Mouse (Mus musculus) heart, postnatal 36 days (tissue): Measurements from ENCODE around the gene Galnt2. TPM values are rescaled to one million over a fixed set of nuclear protein-coding genes. Genes with fewer than 3 reads are reported as not detected.

Source experiments
- DNase-seq, 2 experiments: peaks; one replicate each; pipeline ENCODE4 v3.0.0; 2021 to 2022
- intact Hi-C: fragments of 180-260 bp; cut with DNase I; formaldehyde crosslinking; loops from one replicate; pipeline ENCODE4 v1.15.1; 2025
- total RNA-seq, 2 experiments: library from RNA; stranded (reverse); gene quantifications; 2 replicates each; pipeline ENCODE4 v1.2.3; 2021

The Galnt2 gene
- total RNA-seq, 2 experiments from 2014 or later, result 32.1 to 34.2 TPM

DNA sequence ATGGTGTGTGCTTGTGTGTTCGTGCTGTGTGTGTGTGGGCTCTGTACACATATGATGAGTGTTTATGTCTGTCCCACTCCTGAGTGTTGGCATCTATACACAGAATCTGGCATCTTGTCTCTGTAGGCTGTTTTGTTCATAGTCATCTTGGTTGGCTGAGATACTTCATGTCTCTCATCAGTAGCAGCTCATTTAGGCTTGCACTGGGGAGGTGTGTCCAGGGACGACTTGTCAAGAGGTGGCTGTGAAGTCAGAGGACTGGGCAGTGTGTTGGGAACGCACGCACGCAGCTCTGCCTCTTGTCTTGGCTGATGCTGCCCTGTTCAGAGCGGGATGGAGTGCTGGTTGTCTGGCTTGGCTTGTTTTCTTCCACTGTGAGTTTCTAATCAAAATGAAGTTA is 39.3 kb downstream of the Galnt2 start:
- DNase-seq, result no peak
- intact Hi-C loops, result no loop called here

DNA sequence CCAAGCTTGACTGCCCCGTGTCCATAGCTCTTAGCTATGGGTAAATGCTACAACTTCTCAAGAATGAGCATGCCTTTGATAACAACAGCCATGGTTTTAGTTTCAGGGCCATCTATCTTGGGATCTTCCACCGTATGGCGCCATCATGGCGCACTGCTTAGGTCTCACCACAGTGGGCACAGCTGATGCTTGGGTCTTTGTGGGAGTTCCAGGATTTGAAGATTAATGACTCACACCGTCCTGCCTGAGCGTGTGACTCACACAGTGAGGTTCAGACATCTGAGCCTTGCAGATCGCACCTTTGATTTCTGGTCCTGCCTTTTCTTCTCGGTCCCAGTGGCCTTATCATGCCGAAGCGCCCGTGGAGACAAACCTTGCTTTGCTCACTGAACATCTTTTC is 39.7 kb downstream of the Galnt2 start:
- DNase-seq, result no peak
- intact Hi-C loops, result no loop called here

DNA sequence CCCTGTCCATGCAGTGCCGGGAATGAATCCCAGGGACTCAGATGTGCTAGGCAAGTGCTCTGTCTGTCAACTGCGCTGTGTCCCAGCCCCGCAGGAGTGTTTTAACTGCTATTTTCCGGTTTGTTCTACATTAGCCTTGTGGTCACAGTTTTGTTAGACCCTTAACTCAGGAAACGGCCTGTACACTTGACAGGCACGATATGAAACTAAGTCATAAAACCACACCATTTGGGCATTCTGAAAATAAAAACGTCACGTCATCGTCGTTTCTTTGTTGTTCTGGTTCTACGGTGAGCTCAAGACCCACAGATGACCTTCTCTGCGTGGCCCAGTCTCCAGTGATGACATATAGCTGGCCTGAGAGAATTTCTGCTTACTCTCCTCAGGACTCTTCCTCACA is 40.3 kb downstream of the Galnt2 start:
- intact Hi-C loops, result no loop called here
- no peak for DNase-seq

- intact Hi-C loops, result no loop called here
- no peak for DNase-seq
Measured at GRCm38 (mm10) chr8:124272792-124273191, 41.6 kb downstream of the Galnt2 start.

- intact Hi-C loops, result no loop called here
- DNase-seq, result no peak
Measured at GRCm38 (mm10) chr8:124273606-124274218, 42.5 kb downstream of the Galnt2 start.

DNA sequence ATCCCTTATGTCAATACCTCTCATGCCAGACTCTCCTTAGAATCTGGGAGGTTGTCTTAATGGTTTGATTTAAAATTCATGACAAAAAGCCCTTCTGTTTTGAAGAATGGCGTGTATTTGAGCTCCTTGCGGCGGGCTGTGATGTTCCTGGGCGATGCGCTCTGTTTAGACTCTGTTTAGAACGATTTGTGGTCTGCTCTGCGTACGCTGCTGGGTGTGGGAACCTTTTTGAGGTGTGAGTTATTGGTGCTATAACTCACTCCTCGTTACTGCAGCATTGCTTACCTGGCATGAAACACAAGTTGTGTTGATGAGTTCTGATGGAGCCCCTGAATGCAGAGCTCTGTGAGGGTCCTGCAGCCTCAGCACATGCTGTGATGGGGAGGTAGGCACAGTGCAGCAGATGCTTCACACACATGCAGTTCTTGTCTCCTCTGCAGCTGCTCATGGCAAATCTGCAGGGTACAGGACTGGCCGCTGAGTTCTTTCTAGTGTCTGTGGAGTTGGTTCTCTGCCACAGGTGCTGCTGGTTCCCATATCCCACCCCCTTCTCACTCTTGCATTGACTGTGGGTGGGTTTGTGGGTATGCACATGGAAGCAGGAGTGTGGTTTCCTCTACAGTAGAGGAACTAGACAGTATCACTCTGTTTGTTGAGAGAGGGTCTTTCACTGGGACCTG is 43.4 kb downstream of the Galnt2 start:
- DNase-seq, result no peak
- intact Hi-C loops, result no loop called here

- intact Hi-C loops, result no loop called here
- no peak for DNase-seq
Measured at GRCm38 (mm10) chr8:124275377-124276071, 44.3 kb downstream of the Galnt2 start.

GRCm38 (mm10) chr8:124277951-124278910 is 47.0 kb downstream of the Galnt2 start:
- intact Hi-C loops, result no loop called here
- peak; percentile 46 to 59 for DNase-seq

- no peak for DNase-seq
- intact Hi-C loops, result no loop called here
Measured at GRCm38 (mm10) chr8:124278956-124279689, 47.9 kb downstream of the Galnt2 start.

GRCm38 (mm10) chr8:124279690-124279985 is 48.4 kb downstream of the Galnt2 start:
- DNase-seq, result no peak
- intact Hi-C loops, result no loop called here

DNA sequence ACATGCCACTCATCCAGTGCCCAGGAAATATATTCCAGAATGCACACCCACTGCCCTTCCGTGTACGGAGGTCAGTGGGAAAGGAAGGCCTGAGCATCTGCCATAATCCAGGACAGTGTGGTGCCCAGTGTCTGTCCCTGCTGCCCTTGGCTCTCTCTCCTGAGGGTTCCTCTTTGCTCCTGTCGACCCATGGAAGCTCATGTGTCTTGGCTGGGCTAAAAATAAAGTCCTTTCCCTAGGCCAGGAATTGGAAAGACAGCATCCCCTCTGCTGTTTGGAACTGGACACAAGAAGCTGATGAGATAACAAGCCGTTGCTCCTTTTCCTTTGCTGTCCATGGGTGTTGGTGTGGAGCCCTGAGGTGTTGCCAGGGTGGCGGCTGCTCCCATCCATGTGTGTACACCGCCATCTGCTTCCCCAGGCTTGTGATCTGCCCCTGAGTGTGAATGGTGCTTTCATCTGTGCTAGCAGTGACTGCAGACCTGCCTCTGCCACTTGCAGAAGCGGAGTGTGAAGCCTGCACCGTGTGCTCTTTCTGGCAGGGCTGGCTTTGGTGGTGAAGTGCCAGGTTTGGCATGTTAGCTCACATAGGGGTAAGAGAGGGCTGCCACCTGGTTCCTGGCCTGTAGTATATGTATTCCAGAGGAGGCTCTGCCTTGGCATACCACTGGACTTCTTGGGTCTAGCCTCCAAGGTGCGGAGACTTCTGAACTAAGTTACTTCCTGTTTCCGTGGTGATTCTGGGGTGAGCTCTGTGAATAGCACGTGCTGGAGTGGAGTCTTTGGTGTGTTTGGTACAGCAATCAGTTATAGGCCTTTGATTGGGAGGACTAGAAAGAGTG is 50.7 kb downstream of the Galnt2 start:
- intact Hi-C loops, result loop anchor here (2.0 kb wide), 2 partner anchors 35 to 49 kb away; no protein-coding TSS in a partner anchor
- DNase-seq, result no peak

DNA sequence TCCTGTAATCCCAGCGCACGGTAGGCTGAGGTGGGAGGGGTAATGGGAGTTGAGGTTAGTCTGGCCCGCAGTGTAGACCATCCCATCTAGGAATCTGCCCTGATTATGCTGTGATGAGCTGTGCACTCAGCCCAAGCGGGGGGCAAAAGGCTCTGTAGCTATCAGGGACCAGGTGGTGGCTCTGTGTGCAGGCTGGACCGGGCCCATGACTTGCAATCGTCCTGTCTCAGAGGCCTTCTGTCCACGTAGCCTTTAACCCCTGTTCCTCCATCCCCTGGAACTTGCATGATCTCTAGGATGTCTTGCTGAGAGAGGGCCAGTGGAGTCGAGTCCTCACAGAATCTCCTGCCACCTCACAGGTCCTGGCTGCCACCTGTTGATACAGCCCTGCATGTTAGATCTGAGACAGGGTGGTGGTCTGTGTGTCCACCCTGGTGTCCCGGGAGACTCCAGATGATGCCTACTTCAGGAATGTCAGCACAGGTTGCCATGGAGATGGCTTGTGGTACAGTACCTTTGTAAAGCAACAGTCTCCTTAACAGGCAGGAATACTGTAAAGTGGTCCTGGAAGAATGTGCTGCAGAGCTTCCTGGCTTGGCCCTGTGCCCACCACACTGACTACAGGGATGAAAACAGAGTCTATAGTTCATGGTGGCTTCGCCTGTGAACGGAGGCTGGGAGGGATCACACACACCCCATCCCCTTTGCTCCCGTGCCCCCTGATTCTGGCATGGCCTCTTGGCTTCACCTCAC is 51.9 kb downstream of the Galnt2 start:
- no peak for DNase-seq

DNA sequence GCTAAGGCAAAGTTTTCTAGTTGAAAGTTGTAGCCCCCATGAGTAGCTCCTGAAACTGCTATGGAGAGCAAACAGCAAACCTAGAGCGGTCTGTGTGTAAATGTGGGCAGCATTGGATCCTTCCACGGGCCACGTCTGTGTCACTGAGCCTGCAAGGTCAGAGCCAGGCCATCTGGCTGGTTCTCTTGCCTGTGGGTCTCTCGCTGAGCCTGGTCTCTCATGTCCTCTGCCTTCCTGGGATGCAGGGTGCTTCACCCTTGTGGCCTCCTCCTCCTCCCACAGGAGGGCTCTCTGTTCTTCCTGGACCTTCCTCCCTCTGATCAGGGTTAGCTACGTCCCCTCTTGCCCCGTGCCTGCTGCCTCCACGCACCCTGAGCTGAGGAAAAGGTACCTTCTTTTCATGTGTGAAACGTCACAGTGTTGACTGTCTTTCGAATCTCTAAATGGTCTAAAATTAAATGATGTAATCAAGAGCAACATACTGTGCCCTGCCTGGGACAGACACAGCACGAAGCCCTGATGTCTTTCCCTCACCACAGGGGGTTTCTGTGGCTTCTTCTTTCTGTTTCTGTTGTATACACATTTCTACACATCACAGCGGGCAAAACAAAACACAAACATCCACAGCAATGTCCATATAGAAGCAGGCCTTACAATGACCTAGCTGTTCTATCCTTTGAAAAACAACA is 52.6 kb downstream of the Galnt2 start:
- DNase-seq, result no peak
- intact Hi-C loops, result loop anchor here (2.0 kb wide), 2 partner anchors 33 to 51 kb away; no protein-coding TSS in a partner anchor

More for the DNA sequence above, 51.9 kb downstream of the Galnt2 start:
- intact Hi-C loops, result loop anchor here (2.0 kb wide), 2 partner anchors 34 to 50 kb away; no protein-coding TSS in a partner anchor

GRCm38 (mm10) chr8:124284333-124284711 is 53.1 kb downstream of the Galnt2 start:
- DNase-seq, result no peak
- intact Hi-C loops, result no loop called here

GRCm38 (mm10) chr8:124284984-124285576 is 53.9 kb downstream of the Galnt2 start:
- intact Hi-C loops, result no loop called here
- peak in 1 of 2 experiments; percentile 49 for DNase-seq

DNA sequence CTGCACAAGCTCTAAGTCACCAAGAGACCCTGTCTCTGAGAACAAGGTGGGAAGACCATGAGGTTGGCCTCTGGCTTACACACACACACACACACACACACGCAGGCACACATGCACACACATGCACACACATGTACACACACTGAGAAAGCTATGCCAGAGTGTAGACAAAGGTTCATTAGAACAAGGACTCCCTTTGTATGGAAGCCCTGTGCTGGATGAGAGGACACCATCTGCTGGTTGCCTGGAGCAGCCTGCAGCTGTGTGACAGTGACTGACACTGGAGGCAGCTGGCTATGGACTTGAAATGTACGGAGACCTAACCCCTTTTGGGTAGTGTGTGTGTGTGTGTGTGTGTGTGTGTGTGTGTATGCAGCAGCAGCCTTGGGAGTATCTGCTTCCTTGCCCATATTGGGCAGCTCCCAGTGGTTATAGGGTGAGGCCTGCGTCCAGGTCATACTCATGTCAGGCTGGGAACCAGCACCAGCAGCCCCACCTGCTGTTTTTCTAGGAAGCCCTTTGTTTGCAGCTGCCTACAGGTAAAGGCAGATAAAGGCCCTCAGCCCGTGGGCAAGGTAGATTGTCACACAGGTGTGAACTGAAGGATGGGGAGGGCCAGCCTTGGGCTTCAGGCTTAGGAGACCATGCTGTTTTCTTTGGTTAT is 55.4 kb downstream of the Galnt2 start:
- no peak for DNase-seq
- intact Hi-C loops, result loop anchor here (2.0 kb wide), 1 partner anchor 234 kb away; no protein-coding TSS in a partner anchor
